ENCODE assay signal across 8 mouse cellular contexts in genomic region chr15:88866934-88867356, GRCm38 (mm10). TPM values are rescaled to one million over a fixed set of nuclear protein-coding genes. Genes with fewer than 3 reads are reported as not detected.
DNase-seq lines count a peak whose midpoint lies in the region; ATAC-seq and TF ChIP-seq lines count a peak whose summit lies in the region.

No protein-coding gene starts in this region.

- H3K27me3 ChIP-seq in heart, adult 2 months (ENCODE audit: control insufficient read depth, insufficient read depth, low read length) = no peaks in the 10 kb centered on the region
- H3K27me3 ChIP-seq in kidney, embryonic 14.5 days (ENCODE audit: control insufficient read depth, insufficient read depth, low read length) = no peaks in the 10 kb centered on the region

- no peaks in the 10 kb centered on the region for H3K79me2 ChIP-seq in heart, adult 2 months (replicated peaks; ENCODE audit: control insufficient read depth, insufficient read depth, low read length)

- no peak for DNase-seq in heart, adult 2 months
- no peak for DNase-seq in heart, adult 9 months (ENCODE audit: low spot score in 2 of 2)
- peak; percentile 34 for DNase-seq in ovary, postnatal 36 days (ENCODE audit: low spot score)
- DNase-seq in ovary, postnatal 10 days (ENCODE audit: low spot score) = no peak
- peak; percentile 44 for DNase-seq in testis, postnatal 14 days (ENCODE audit: low spot score)
- DNase-seq in left cerebral cortex, adult 8-10 months (ENCODE audit: low spot score in 2 of 2) = no peak
- DNase-seq in right cerebral cortex, postnatal 14 days = no peak

- TF ChIP-seq EP300 in heart, adult 2 months (IDR thresholded peaks at IDR 0.05; ENCODE audit: insufficient read depth, low read depth, low read length) = peak; percentile 22; the same call in 1 of the 2 replicates

- WGBS in heart, adult 2 months = 15% methylated on average over 7 of the region's 7 CpGs
- WGBS in kidney, embryonic 14.5 days = 56% methylated on average over 7 of the region's 7 CpGs

- peak overlapping the region; percentile 95 for H3K4me3 ChIP-seq in heart, adult 2 months
- H3K4me3 ChIP-seq in kidney, embryonic 14.5 days (ENCODE audit: low read length) = no peak overlapping the region

- no peak for ATAC-seq in kidney, embryonic 14.5 days (ENCODE audit: low FRiP score, low TSS enrichment)

- peak overlapping the region; percentile 46 for H3K9ac ChIP-seq in heart, adult 2 months (ENCODE audit: low read depth, low read length)
- no peak overlapping the region for H3K9ac ChIP-seq in kidney, embryonic 14.5 days (ENCODE audit: low read depth, low read length)

- intact Hi-C loops in heart, adult 2 months (cut with DNase I) = loop anchor here (10.0 kb wide), 1 partner anchor 608 kb away; the partner anchor contains the start of gene Arsa

- H3K36me3 ChIP-seq in heart, adult 2 months (ENCODE audit: control insufficient read depth, insufficient read depth, low read length) = peaks cover 16% of the 10 kb centered on the region
- H3K36me3 ChIP-seq in kidney, embryonic 14.5 days (ENCODE audit: control insufficient read depth, insufficient read depth, low read length) = peaks cover 28% of the 10 kb centered on the region

- peak overlapping the region; percentile 98 for H3K27ac ChIP-seq in heart, adult 2 months
- peak overlapping the region; percentile 47; the same call in 1 of the 2 replicates for H3K27ac ChIP-seq in kidney, embryonic 14.5 days (ENCODE audit: low read depth, low read length)

- no peaks in the 10 kb centered on the region for H3K9me3 ChIP-seq in kidney, embryonic 14.5 days (ENCODE audit: control insufficient read depth, low read length)

- no peak overlapping the region for H3K4me2 ChIP-seq in kidney, embryonic 14.5 days (replicated peaks; ENCODE audit: low read depth, low read length)

- no peak for TF ChIP-seq CTCF in heart, adult 2 months (IDR thresholded peaks at IDR 0.05)

- H3K4me1 ChIP-seq in heart, adult 2 months (ENCODE audit: control insufficient read depth, insufficient read depth, low read length) = peaks cover 34% of the 10 kb centered on the region
- H3K4me1 ChIP-seq in kidney, embryonic 14.5 days (ENCODE audit: control insufficient read depth, insufficient read depth, low read length) = peaks cover 36% of the 10 kb centered on the region

- no peak for TF ChIP-seq POLR2A in heart, adult 2 months (IDR thresholded peaks at IDR 0.05; ENCODE audit: insufficient read depth, low read depth, low read length)

RNA-seq across cellular contexts. Expression of gene Pim3, which starts 5.0 kb away (rescaled TPM):
- total RNA-seq in heart, adult 2 months (2021) = 100 to 1,000 TPM in 1 of 2 experiments, 10 to 100 TPM in 1; 95.3 to 133 TPM
- polyA plus RNA-seq in heart, adult 2 months (2012; rRNA removed) = 45.6 and 58.8 TPM in 2 replicates
- 37.4 and 46.2 TPM in 2 replicates for polyA plus RNA-seq in kidney, embryonic 14.5 days (2014; fragmentation: Nextera tagmentation; extraction: Ambion mirVana)
- total RNA-seq in left cerebral cortex, adult 8-10 months (2022) = 10 to 100 TPM; 36.8 to 55.1 (median 43.8) TPM

RNA-seq across cellular contexts. Expression of gene Creld2, which starts 47.5 kb away (rescaled TPM):
- total RNA-seq in heart, adult 2 months (2021) = 10 to 100 TPM; 23.6 to 24.7 TPM
- polyA plus RNA-seq in heart, adult 2 months (2012; rRNA removed) = 13.6 and 19.9 TPM in 2 replicates
- 80.3 and 100 TPM in 2 replicates for polyA plus RNA-seq in kidney, embryonic 14.5 days (2014; fragmentation: Nextera tagmentation; extraction: Ambion mirVana)
- total RNA-seq in left cerebral cortex, adult 8-10 months (2022) = 10 to 100 TPM; 16.4 to 22.3 (median 17.2) TPM

RNA-seq across cellular contexts. Expression of gene Alg12, which starts 47.8 kb away (rescaled TPM):
- 1 to 10 TPM; 7.2 to 8.7 TPM for total RNA-seq in heart, adult 2 months (2021)
- polyA plus RNA-seq in heart, adult 2 months (2012; rRNA removed) = 11.0 and 17.5 TPM in 2 replicates
- 8.6 and 13.7 TPM in 2 replicates for polyA plus RNA-seq in kidney, embryonic 14.5 days (2014; fragmentation: Nextera tagmentation; extraction: Ambion mirVana)
- total RNA-seq in left cerebral cortex, adult 8-10 months (2022) = 10 to 100 TPM; 13.4 to 14.3 (median 14.2) TPM

Comparison
In these comparisons a context has a peak if more than half of its experiments do, and no peak if none do; other contexts are left out.
1. DNase-seq: peak in ovary, postnatal 36 days (single experiment) and testis, postnatal 14 days (single experiment); none in heart, adult 2 months (0 of 2), heart, adult 9 months (0 of 2), ovary, postnatal 10 days (single experiment), left cerebral cortex, adult 8-10 months (0 of 2) and right cerebral cortex, postnatal 14 days (single experiment).